Mouse (Mus musculus) heart, embryonic 10.5 days (tissue): ENCODE data around the gene Adcy3. TPM values are rescaled to one million over a fixed set of nuclear protein-coding genes. Genes with fewer than 3 reads are reported as not detected.

Experiments used
- DNase-seq: peaks from one replicate; pipeline ENCODE4 v3.0.0-alpha.2; 2017; ENCODE audit warnings: low spot score
- H3K27ac ChIP-seq: fragments of 300-500 bp; sonication (generic); 2 replicates; pipeline ENCODE4 v1.5.1; 2016; ENCODE audit warnings: mild to moderate bottlenecking
- H3K27me3 ChIP-seq: fragments of 300-500 bp; sonication (generic); 2 replicates; pipeline ENCODE4 v1.6.1; 2016; ENCODE audit warnings: mild to moderate bottlenecking; ENCODE audit not compliant: poor library complexity, insufficient read depth, severe bottlenecking
- H3K36me3 ChIP-seq: fragments of 300-500 bp; sonication (generic); 2 replicates; pipeline ENCODE4 v1.6.1; 2016; ENCODE audit warnings: mild to moderate bottlenecking, moderate library complexity
- H3K4me1 ChIP-seq: fragments of 300-500 bp; sonication (generic); 2 replicates; pipeline ENCODE4 v1.6.1; 2016; ENCODE audit warnings: mild to moderate bottlenecking
- H3K4me3 ChIP-seq: fragments of 300-500 bp; sonication (generic); 2 replicates; pipeline ENCODE4 v1.5.1; 2016; ENCODE audit warnings: mild to moderate bottlenecking, moderate library complexity
- H3K9me3 ChIP-seq: fragments of 300-500 bp; sonication (generic); 2 replicates; pipeline ENCODE4 v1.6.1; 2016; ENCODE audit warnings: mild to moderate bottlenecking, moderate library complexity
- WGBS: fragments of 180-500 bp; shearing (Covaris S2); methylation state at CpG from one replicate; pipeline ENCODE4 v1.1.7; 2016; 5-methylcytosine and 5-hydroxymethylcytosine counted together
- polyA plus RNA-seq: library from polyadenylated mRNA; unstranded; fragments of >200 nt; fragmentation: Nextera tagmentation; extraction: Ambion mirVana; gene quantifications from 2 replicates; pipeline ENCODE4 v1.2.1, GENCODE M21; 2016

The Adcy3 gene
- 5.7 and 6.8 TPM in 2 replicates for polyA plus RNA-seq

- under 1% methylated on average over 83 of the region's 83 CpGs for WGBS
- 0 out of 2 replicates have a peak, but pooled peaks cover 6% of the 10 kb centered on the region for H3K27me3 ChIP-seq
- peak within 1 kb of the TSS; percentile 84 for H3K4me3 ChIP-seq
- DNase-seq: no peak
- H3K27ac ChIP-seq: peak within 1 kb of the TSS; percentile 92
- peaks cover 30% of the 10 kb centered on the region for H3K4me1 ChIP-seq
- peaks cover 5% of the 10 kb centered on the region; the same call in 1 of the 2 replicates for H3K36me3 ChIP-seq
- H3K9me3 ChIP-seq: peaks cover 5% of the 10 kb centered on the region; the same call in 1 of the 2 replicates
Measured at GRCm38 (mm10) chr12:4132941-4133846, at the start of gene Adcy3. Gene Adcy3 (plus strand): TSS chr12:4133103.

GRCm38 (mm10) chr12:4083441-4083840 lies 49.5 kb upstream of the Adcy3 start:
- Histone ChIP-seq H3K27me3 (no peaks in the 10 kb centered on the region), H3K4me1 (peaks cover 14% of the 10 kb centered on the region; the same call in 1 of the 2 replicates), H3K27ac (peak overlapping the region; percentile 96; the same call in 1 of the 2 replicates), H3K9me3 (no peaks in the 10 kb centered on the region), H3K4me3 (peak overlapping the region; percentile 71), H3K36me3 (peaks cover 26% of the 10 kb centered on the region)
- no peak for DNase-seq
- 70% methylated on average over 8 of the region's 8 CpGs for WGBS

GRCm38 (mm10) chr12:4107383-4107782 lies 25.5 kb upstream of the Adcy3 start:
- Histone ChIP-seq H3K27me3 (no peaks in the 10 kb centered on the region), H3K4me3 (no peak overlapping the region), H3K9me3 (no peaks in the 10 kb centered on the region), H3K36me3 (peaks cover 67% of the 10 kb centered on the region), H3K4me1 (no peaks in the 10 kb centered on the region), H3K27ac (no peak overlapping the region)
- 71% methylated on average over 4 of the region's 4 CpGs for WGBS
- no peak for DNase-seq

- DNase-seq: no peak
- 0 out of 2 replicates have a peak, but pooled peaks cover 6% of the 10 kb centered on the region for H3K36me3 ChIP-seq
- no peaks in the 10 kb centered on the region for H3K27me3 ChIP-seq
- peak overlapping the region; percentile 29; the same call in 1 of the 2 replicates for H3K27ac ChIP-seq
- peaks cover 12% of the 10 kb centered on the region; the same call in 1 of the 2 replicates for H3K4me1 ChIP-seq
- H3K9me3 ChIP-seq: no peaks in the 10 kb centered on the region
- WGBS: 54% methylated on average over 9 of the region's 9 CpGs
- no peak overlapping the region for H3K4me3 ChIP-seq
Measured at GRCm38 (mm10) chr12:4116132-4116531, 16.8 kb upstream of the Adcy3 start.

DNA sequence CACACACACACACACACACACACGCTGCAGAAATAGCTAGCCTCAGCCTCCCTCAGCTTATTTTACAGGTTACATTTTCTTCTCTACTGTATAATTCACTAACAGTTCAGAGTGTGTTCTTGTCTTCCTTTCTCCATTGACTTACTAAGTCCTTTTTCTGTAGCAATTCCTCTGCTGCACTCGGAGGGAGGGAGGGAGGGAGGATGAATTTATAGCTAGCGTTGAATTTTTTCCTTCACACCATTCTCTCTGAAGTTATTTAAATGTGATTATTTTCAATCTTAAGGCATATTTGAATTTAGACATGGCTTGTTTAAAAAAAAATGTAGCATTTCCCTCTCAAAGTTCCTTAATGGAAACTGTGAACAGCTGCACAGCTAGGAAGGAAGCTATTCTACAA lies 15.8 kb upstream of the Adcy3 start:
- no peak for DNase-seq

GRCm38 (mm10) chr12:4117579-4117978 lies 15.3 kb upstream of the Adcy3 start:
- peaks cover 19% of the 10 kb centered on the region for H3K4me1 ChIP-seq
- no peak overlapping the region for H3K4me3 ChIP-seq
- no peak for DNase-seq
- H3K9me3 ChIP-seq: no peaks in the 10 kb centered on the region
- 53% methylated on average over 4 of the region's 4 CpGs for WGBS
- H3K27ac ChIP-seq: peak overlapping the region; percentile 31; the same call in 1 of the 2 replicates
- H3K36me3 ChIP-seq: 0 out of 2 replicates have a peak, but pooled peaks cover 4% of the 10 kb centered on the region
- H3K27me3 ChIP-seq: no peaks in the 10 kb centered on the region

More for the DNA sequence above, 15.8 kb upstream of the Adcy3 start:
- WGBS: 81% methylated on average over 3 of the region's 3 CpGs
- Histone ChIP-seq H3K4me1 (peaks cover 15% of the 10 kb centered on the region), H3K27ac (no peak overlapping the region), H3K4me3 (no peak overlapping the region), H3K36me3 (0 out of 2 replicates have a peak, but pooled peaks cover 6% of the 10 kb centered on the region), H3K9me3 (no peaks in the 10 kb centered on the region), H3K27me3 (no peaks in the 10 kb centered on the region)

DNA sequence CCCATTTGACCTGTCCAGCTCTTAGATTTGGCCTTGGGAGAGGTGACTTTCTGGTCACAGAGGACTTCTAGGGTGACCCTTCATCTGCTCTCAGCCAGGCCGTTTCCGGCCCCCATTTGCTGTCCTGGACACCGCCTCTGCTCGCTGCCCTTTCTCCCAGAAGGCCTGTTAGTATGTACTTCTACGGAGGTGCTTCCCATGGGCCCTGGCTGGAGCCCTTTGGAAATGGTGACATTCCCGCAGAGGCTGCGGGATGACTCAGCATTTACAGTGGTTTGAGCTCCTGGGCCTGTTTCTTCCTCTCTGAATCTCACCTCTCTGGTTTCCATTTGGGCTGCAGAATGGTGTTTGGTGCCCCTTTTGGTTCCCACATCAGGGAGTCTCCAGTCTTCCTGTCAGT lies 5.6 kb upstream of the Adcy3 start:
- H3K4me3 ChIP-seq: no peak overlapping the region
- 64% methylated on average over 7 of the region's 7 CpGs for WGBS
- no peaks in the 10 kb centered on the region for H3K36me3 ChIP-seq
- peaks cover 10% of the 10 kb centered on the region for H3K4me1 ChIP-seq
- no peak overlapping the region for H3K27ac ChIP-seq
- peaks cover 5% of the 10 kb centered on the region; the same call in 1 of the 2 replicates for H3K9me3 ChIP-seq
- no peaks in the 10 kb centered on the region for H3K27me3 ChIP-seq
- no peak for DNase-seq

GRCm38 (mm10) chr12:4133847-4134212 lies 927 bp downstream of the Adcy3 start:
- no peak for DNase-seq
- H3K27ac ChIP-seq: peak overlapping the region; percentile 92

DNA sequence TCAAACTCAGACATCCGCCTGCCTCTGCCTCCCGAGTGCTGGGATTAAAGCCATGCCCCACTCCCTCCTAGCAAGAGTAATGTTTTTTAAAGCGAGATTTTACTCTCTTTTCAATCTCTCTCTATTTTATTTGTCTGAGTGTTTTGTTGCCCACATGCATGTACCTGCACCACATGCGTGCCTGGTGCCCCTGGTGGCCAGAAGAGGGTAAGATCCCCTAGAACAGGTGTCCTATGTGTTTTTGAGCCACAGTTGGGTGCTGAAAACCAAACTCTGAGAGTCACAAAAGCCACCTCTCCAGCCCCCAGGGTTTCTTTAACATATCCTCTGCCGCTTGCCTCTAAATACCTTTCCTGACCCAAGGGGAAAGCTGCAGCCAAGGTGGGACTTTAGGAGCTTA lies 10.3 kb downstream of the Adcy3 start:
- Histone ChIP-seq H3K27me3 (no peaks in the 10 kb centered on the region), H3K9me3 (no peaks in the 10 kb centered on the region), H3K4me1 (peaks cover 8% of the 10 kb centered on the region), H3K4me3 (no peak overlapping the region), H3K36me3 (no peaks in the 10 kb centered on the region), H3K27ac (no peak overlapping the region)
- DNase-seq: no peak
- WGBS: 83% methylated on average over 5 of the region's 5 CpGs

More at GRCm38 (mm10) chr12:4133847-4134212, 927 bp downstream of the Adcy3 start:
- Histone ChIP-seq H3K4me1 (peaks cover 29% of the 10 kb centered on the region), H3K4me3 (peak overlapping the region; percentile 84), H3K27me3 (0 out of 2 replicates have a peak, but pooled peaks cover 6% of the 10 kb centered on the region), H3K9me3 (peaks cover 5% of the 10 kb centered on the region; the same call in 1 of the 2 replicates), H3K36me3 (peaks cover 5% of the 10 kb centered on the region; the same call in 1 of the 2 replicates)
- 22% methylated on average over 11 of the region's 11 CpGs for WGBS

DNA sequence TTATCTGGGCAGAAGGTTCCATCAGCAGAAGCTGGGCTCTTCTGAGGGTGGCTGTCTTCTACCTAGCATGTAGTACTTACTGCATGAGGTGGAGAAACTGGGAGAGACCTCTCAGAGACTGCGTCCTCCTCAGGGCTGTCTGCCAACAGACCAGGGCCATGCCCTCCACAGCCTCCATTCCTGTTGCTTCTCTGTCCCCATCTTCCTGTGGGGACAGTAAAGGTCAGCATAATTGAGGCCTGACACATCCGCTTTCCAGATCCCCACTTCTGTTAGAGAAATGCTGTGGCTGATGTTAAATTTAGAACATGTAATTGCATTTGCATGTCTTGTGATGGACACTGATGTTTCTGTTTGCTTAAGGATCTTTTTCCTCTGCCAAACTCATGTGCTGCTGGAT lies 18.0 kb downstream of the Adcy3 start:
- H3K27ac ChIP-seq: no peak overlapping the region
- no peaks in the 10 kb centered on the region for H3K36me3 ChIP-seq
- H3K4me3 ChIP-seq: no peak overlapping the region
- H3K4me1 ChIP-seq: peaks cover 8% of the 10 kb centered on the region
- 78% methylated on average over 2 of the region's 2 CpGs for WGBS
- no peaks in the 10 kb centered on the region for H3K9me3 ChIP-seq
- H3K27me3 ChIP-seq: no peaks in the 10 kb centered on the region
- DNase-seq: no peak

DNA sequence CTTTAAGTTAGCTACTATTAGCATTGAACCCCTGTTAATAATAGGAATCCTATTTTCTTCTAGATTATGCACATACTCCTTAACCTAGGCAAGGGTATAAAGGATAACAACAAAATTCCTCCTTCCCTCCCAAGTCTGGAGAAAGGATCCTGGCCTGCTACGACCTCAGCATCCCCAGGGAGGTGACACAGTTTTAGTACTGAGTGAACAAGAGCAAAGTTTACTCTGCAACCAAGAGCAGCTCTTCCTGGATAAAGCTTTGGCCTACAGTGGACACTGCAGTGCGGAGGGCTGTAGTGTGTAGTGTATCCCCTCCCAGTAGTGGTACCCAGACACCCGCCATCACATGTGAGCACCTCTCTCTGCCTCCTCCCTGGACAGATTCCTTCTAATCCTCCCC lies 19.1 kb downstream of the Adcy3 start:
- Histone ChIP-seq H3K4me1 (peaks cover 8% of the 10 kb centered on the region), H3K36me3 (no peaks in the 10 kb centered on the region), H3K9me3 (no peaks in the 10 kb centered on the region), H3K27ac (no peak overlapping the region), H3K27me3 (no peaks in the 10 kb centered on the region), H3K4me3 (no peak overlapping the region)
- no peak for DNase-seq
- 92% methylated on average over 3 of the region's 3 CpGs for WGBS

DNA sequence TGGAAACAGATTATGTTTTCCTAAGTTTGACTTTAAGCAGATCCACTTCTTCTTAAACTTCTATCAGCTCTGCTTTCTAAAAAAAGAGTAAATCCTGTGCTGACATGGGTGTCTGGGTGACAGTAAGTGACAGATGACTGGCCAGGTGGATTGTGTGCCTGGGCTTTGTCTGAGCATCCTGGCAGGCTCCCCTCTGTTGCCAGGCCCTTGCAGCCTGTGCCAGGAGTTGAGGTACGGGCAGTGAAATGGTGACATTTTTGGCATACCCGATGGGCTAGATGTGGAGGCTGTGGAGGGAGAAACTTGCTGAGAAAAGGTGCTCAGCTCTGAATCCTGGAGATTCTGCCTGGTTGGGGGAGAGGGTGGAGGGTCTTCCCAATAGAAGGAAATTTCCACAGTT lies 24.6 kb downstream of the Adcy3 start:
- 52% methylated on average over 2 of the region's 2 CpGs for WGBS
- no peaks in the 10 kb centered on the region for H3K36me3 ChIP-seq

DNA sequence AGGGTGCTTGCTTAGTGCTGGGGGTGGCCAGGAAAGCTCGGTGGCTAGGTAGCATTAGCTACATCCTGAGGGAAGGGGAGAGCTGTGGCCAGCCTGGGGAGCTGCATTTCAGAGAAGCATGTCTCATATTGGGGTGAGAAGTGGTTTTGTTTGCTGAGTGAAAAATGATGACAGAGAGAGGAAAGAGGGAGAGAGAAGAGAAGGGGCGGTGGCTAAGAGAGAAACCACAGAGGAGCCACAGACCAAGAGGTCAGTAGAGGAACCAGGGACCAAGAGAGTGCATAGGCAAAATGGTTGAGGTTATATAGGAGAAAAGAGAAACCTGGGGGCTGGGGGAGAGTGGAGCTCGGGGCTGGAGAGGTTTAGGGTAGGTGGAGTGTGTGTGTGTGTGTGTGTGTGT lies 25.3 kb downstream of the Adcy3 start:
- WGBS: 84% methylated on average over 3 of the region's 3 CpGs

More for the DNA sequence above, 24.6 kb downstream of the Adcy3 start:
- no peak for DNase-seq
- Histone ChIP-seq H3K27me3 (no peaks in the 10 kb centered on the region), H3K27ac (no peak overlapping the region), H3K4me1 (peaks cover 8% of the 10 kb centered on the region; the same call in 1 of the 2 replicates), H3K4me3 (no peak overlapping the region), H3K9me3 (no peaks in the 10 kb centered on the region)

More for the DNA sequence above, 25.3 kb downstream of the Adcy3 start:
- peaks cover 8% of the 10 kb centered on the region; the same call in 1 of the 2 replicates for H3K4me1 ChIP-seq
- H3K4me3 ChIP-seq: no peak overlapping the region
- no peak for DNase-seq
- no peaks in the 10 kb centered on the region for H3K27me3 ChIP-seq
- H3K9me3 ChIP-seq: no peaks in the 10 kb centered on the region
- no peaks in the 10 kb centered on the region for H3K36me3 ChIP-seq
- no peak overlapping the region for H3K27ac ChIP-seq
